Comparison of ENCODE assay signal across 8 mouse cellular contexts in genomic region chrX:68678333-68678740, GRCm38 (mm10). TPM values are rescaled to one million over a fixed set of nuclear protein-coding genes. Genes with fewer than 3 reads are reported as not detected.
DNase-seq lines count a peak whose midpoint lies in the region; ATAC-seq lines count a peak whose summit lies in the region.

Gene Fmr1 (plus strand): TSS chrX:68678541.

- H3K27me3 ChIP-seq in heart, embryonic 10.5 days (ENCODE audit: insufficient read depth, poor library complexity, severe bottlenecking), result no peaks in the 10 kb centered on the region; the same call in 1 of the 2 replicates
- no peaks in the 10 kb centered on the region for H3K27me3 ChIP-seq in kidney, embryonic 15.5 days

- no peaks in the 10 kb centered on the region for H3K9me3 ChIP-seq in heart, embryonic 10.5 days
- no peaks in the 10 kb centered on the region for H3K9me3 ChIP-seq in kidney, embryonic 15.5 days (replicated peaks)

- peak within 1 kb of the TSS; percentile 78 for H3K4me3 ChIP-seq in heart, embryonic 10.5 days
- peak within 1 kb of the TSS; percentile 70 for H3K4me3 ChIP-seq in kidney, embryonic 15.5 days (replicated peaks)

- peak within 1 kb of the TSS; percentile 62 for H3K4me2 ChIP-seq in kidney, embryonic 15.5 days

- WGBS in heart, embryonic 10.5 days, result 5% methylated on average over 47 of the region's 49 CpGs
- WGBS in kidney, embryonic 15.5 days, result 15% methylated on average over 35 of the region's 49 CpGs

- peak within 1 kb of the TSS; percentile 75 for H3K9ac ChIP-seq in kidney, embryonic 15.5 days

- H3K4me1 ChIP-seq in heart, embryonic 10.5 days, result no peaks in the 10 kb centered on the region
- no peaks in the 10 kb centered on the region for H3K4me1 ChIP-seq in kidney, embryonic 15.5 days

- peak; percentile 98 to 99 for DNase-seq in B cell, adult 2 months
- DNase-seq in brain, adult 2 months (ENCODE audit: low read depth, low spot score), result peak; percentile 98
- peak; percentile 96 for DNase-seq in heart, embryonic 10.5 days (ENCODE audit: low spot score)
- peak; percentile 98 for DNase-seq in liver
- DNase-seq in spleen, postnatal 4 days (ENCODE audit: low spot score in 2 of 2), result peak; percentile 98 to 99

- H3K27ac ChIP-seq in heart, embryonic 10.5 days, result peak within 1 kb of the TSS; percentile 94
- H3K27ac ChIP-seq in kidney, embryonic 15.5 days, result peak within 1 kb of the TSS; percentile 92

- peak; percentile 96 for ATAC-seq in erythroblast, adult 5-6 weeks (replicated peaks; ENCODE audit: low FRiP score, poor library complexity, severe bottlenecking)
- peak; percentile 98 for ATAC-seq in kidney, embryonic 15.5 days (replicated peaks; ENCODE audit: low FRiP score)
- peak; percentile 97 for ATAC-seq in monocyte, adult 5-6 weeks (replicated peaks; ENCODE audit: insufficient number of reproducible peaks, low FRiP score, low TSS enrichment, poor library complexity, severe bottlenecking)

- no peaks in the 10 kb centered on the region for H3K36me3 ChIP-seq in heart, embryonic 10.5 days
- H3K36me3 ChIP-seq in kidney, embryonic 15.5 days, result no peaks in the 10 kb centered on the region

RNA-seq across cellular contexts. Expression of gene Fmr1, which starts in this region (rescaled TPM):
- 60.4 and 66.5 TPM in 2 replicates for total RNA-seq in erythroblast, adult 5-6 weeks (2015; ENCODE audit: low replicate concordance)
- total RNA-seq in erythroblast, adult 5-6 weeks (2017; ENCODE audit: low replicate concordance), result 63.2 and 80.2 TPM in 2 replicates
- 50.0 and 53.7 TPM in 2 replicates for polyA plus RNA-seq in heart, embryonic 10.5 days (2016; fragmentation: Nextera tagmentation; extraction: Ambion mirVana)
- polyA plus RNA-seq in kidney, embryonic 15.5 days (2015; fragmentation: Nextera tagmentation; extraction: Ambion mirVana), result 57.0 and 60.6 TPM in 2 replicates
- 77.6 to 117 TPM (median 107 TPM) in 3 replicates for total RNA-seq in monocyte, adult 5-6 weeks (2017)

Comparison
In these comparisons a context has a peak if more than half of its experiments do, and no peak if none do; other contexts are left out.
1. Peak in every context shown above with its lines: DNase-seq, ATAC-seq, H3K4me3 ChIP-seq and H3K27ac ChIP-seq.